Mouse (Mus musculus): ENCODE measurements around the gene Adgrg2. TPM values are rescaled to one million over a fixed set of nuclear protein-coding genes. Genes with fewer than 3 reads are reported as not detected.

Gene Adgrg2
- total RNA-seq (2021), result 1 to 10 TPM in 1 of 2 experiments, under 1 TPM in 1; 0.87 to 1.3 TPM
- long read RNA-seq, experiment 1, result 0 reads
- long read RNA-seq, experiment 2, result 0 reads

- peak; percentile 9 to 19 for DNase-seq
Measured at GRCm38 (mm10) chrX:160390464-160390956, at the start of gene Adgrg2. Gene Adgrg2, plus strand, starts transcription at chrX:160390690.

- no peak for DNase-seq
Measured at GRCm38 (mm10) chrX:160350995-160351394, 39.5 kb upstream of the Adgrg2 start.

- DNase-seq, result no peak
Measured at GRCm38 (mm10) chrX:160351967-160352677, 38.4 kb upstream of the Adgrg2 start.

GRCm38 (mm10) chrX:160384748-160385501, 5.6 kb upstream of the Adgrg2 start:
- DNase-seq, result peak; percentile 3 to 11

GRCm38 (mm10) chrX:160385502-160385772, 5.1 kb upstream of the Adgrg2 start:
- no peak for DNase-seq

- DNase-seq, result no peak
Measured at GRCm38 (mm10) chrX:160412930-160413453, 22.5 kb downstream of the Adgrg2 start.

GRCm38 (mm10) chrX:160413881-160414395, 23.4 kb downstream of the Adgrg2 start:
- DNase-seq, result no peak

GRCm38 (mm10) chrX:160418397-160418796, 27.9 kb downstream of the Adgrg2 start:
- DNase-seq, result peak; percentile 32 to 58

GRCm38 (mm10) chrX:160423737-160424136, 33.2 kb downstream of the Adgrg2 start:
- DNase-seq, result peak in 1 of 2 experiments; percentile 5

- no peak for DNase-seq
Measured at GRCm38 (mm10) chrX:160426486-160426885, 36.0 kb downstream of the Adgrg2 start.

- peak in 1 of 2 experiments; percentile 6 for DNase-seq
Measured at GRCm38 (mm10) chrX:160426930-160427329, 36.4 kb downstream of the Adgrg2 start.

- DNase-seq, result no peak
Measured at GRCm38 (mm10) chrX:160432192-160432591, 41.7 kb downstream of the Adgrg2 start.

- peak in 1 of 2 experiments; percentile 11 for DNase-seq
Measured at GRCm38 (mm10) chrX:160441272-160441671, 50.8 kb downstream of the Adgrg2 start.

GRCm38 (mm10) chrX:160448351-160448750, 57.9 kb downstream of the Adgrg2 start:
- no peak for DNase-seq

GRCm38 (mm10) chrX:160449363-160449762, 58.9 kb downstream of the Adgrg2 start:
- no peak for DNase-seq

- no peak for DNase-seq
Measured at GRCm38 (mm10) chrX:160455686-160456085, 65.2 kb downstream of the Adgrg2 start.

- no peak for DNase-seq
Measured at GRCm38 (mm10) chrX:160471257-160471786, 80.8 kb downstream of the Adgrg2 start.

GRCm38 (mm10) chrX:160489784-160490183, 99.3 kb downstream of the Adgrg2 start:
- no peak for DNase-seq

- DNase-seq, result no peak
Measured at GRCm38 (mm10) chrX:160494333-160494732, 103.8 kb downstream of the Adgrg2 start.

GRCm38 (mm10) chrX:160494921-160495320, 104.4 kb downstream of the Adgrg2 start:
- no peak for DNase-seq

- no peak for DNase-seq
Measured at GRCm38 (mm10) chrX:160496473-160496872, 106.0 kb downstream of the Adgrg2 start.

- no peak for DNase-seq
Measured at GRCm38 (mm10) chrX:160501095-160501494, 110.6 kb downstream of the Adgrg2 start.

GRCm38 (mm10) chrX:160501687-160502047, 111.2 kb downstream of the Adgrg2 start:
- no peak for DNase-seq
